Mouse (Mus musculus): ENCODE results near the gene Gm28230.

The Gm28230 gene

GRCm38 (mm10) chr2:74691022-74691951, 35.2 kb upstream of the Gm28230 start, which contains the start of gene Hoxd10:
Hoxd10 (plus strand) TSS chr2:74691924.
- DNase-seq (ENCODE audit: low read depth): no peak

DNA sequence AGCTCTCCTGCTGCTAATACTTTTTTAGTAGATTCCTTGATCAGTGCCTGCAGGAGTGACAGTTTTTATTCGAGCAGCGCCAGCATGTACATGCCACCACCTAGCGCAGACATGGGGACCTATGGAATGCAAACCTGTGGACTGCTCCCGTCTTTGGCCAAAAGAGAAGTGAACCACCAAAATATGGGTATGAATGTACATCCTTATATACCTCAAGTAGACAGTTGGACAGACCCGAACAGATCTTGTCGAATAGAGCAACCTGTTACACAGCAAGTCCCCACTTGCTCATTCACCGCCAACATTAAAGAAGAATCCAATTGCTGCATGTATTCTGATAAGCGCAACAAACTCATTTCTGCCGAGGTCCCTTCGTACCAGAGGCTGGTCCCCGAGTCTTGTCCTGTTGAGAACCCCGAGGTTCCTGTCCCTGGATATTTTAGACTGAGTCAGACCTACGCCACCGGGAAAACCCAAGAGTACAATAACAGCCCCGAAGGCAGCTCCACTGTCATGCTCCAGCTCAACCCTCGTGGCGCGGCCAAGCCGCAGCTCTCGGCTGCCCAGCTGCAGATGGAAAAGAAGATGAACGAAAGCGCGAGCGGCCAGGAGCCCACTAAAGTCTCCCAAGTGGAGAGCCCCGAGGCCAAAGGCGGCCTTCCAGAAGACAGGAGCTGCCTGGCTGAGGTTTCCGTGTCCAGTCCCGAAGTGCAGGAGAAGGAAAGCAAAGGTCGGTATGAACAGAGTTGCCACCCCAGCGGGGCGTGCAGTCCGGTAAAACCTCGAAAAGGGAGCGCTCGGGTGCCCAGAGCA, 34.3 kb upstream of the Gm28230 start:
- no peak for DNase-seq (ENCODE audit: low read depth)

- DNase-seq (ENCODE audit: low read depth): no peak
Observed at GRCm38 (mm10) chr2:74692808-74693431, 33.6 kb upstream of the Gm28230 start.

- DNase-seq (ENCODE audit: low read depth): no peak
Observed at GRCm38 (mm10) chr2:74693432-74693827, 33.1 kb upstream of the Gm28230 start.

DNA sequence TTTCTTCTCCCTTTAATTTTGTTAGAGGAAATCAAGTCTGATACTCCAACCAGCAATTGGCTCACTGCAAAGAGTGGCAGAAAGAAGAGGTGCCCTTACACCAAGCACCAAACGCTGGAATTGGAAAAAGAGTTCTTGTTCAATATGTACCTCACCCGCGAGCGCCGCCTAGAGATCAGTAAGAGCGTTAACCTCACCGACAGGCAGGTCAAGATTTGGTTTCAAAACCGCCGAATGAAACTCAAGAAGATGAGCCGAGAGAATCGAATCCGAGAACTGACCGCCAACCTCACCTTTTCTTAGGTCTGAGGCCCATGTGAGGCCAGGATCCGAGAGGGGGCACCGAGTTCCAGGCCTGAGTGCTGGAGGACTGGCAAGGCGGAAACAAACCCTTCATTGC, 32.5 kb upstream of the Gm28230 start:
- DNase-seq (ENCODE audit: low read depth): peak; percentile 21

GRCm38 (mm10) chr2:74695383-74695782, 31.1 kb upstream of the Gm28230 start:
- DNase-seq (ENCODE audit: low read depth): no peak

DNA sequence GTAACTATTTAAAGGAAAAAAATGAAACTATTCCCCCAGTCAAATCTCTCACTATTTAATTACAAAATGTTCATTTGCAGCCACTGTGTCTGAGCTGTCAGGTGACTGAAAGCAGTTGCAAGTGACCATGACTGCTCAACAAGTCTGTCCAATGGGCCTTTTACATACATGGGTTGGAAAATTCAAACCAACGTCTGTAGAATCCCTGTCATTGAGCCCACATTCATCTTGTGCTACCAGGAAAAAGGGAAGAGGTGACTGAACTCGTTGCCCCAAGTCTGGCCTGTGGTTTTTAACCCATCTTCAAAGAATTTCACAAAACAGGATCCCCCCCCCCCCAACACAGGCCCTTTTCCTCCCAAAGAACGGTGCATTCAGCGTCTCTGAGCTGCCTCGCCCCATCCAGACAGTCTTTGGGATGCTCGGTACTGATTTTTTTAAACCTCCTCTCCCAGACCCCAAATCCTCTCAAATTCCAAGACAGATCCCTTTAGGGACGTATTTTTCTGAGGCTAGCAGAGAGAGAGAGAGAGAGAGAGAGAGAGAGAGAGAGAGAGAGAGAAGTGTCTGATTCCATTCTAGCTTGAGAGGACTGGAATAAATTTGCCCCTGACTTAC, 30.6 kb upstream of the Gm28230 start:
- DNase-seq (ENCODE audit: low read depth): no peak

DNA sequence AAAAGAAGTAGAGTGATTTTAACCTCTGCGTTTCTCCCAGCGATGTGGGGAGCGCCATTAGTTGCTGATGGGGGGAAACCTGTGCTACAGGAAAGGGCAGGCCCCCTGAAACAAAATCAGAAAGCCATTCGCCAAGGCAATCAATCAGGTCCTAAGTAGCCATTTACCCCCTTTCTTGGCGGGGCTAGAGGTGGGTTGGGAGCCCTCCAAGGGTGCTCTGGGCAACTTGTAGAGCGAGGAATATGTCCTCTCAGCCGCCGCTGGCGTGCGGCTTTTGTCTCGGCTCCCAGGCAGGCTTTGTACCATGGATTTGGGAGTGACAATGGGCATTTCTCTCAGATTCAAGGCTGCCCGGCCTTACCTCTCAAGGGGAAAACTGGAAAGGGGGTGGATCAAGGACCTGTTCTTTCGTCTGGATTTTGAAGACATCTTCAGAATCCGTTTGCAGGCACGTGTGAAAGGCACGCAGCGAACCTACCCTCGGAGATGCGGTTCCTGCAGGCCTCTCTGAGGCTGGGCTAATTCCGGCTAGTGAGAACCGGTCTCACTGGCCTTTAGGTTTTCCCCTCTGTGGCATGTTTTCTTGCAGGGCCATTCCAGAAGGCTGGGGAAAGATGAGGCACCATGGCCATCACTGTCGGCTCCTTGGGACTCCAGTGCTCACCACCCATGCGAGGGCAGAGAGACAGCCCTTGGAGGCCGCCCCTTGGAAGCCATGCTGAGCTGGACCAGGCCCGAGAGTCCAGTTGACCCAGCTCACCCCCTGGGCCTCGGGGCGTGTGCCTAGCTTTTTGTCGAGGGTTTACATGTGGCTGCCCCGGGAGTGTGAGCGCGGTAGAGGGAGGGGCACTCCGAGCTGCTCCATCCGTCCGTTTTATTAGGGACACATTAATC, 29.8 kb upstream of the Gm28230 start:
- no peak for DNase-seq (ENCODE audit: low read depth)

- no peak for DNase-seq (ENCODE audit: low read depth)
Observed at GRCm38 (mm10) chr2:74697567-74698121, 28.9 kb upstream of the Gm28230 start, which contains the start of gene Hoxd9. Hoxd9 (plus strand) TSS chr2:74697727.

DNA sequence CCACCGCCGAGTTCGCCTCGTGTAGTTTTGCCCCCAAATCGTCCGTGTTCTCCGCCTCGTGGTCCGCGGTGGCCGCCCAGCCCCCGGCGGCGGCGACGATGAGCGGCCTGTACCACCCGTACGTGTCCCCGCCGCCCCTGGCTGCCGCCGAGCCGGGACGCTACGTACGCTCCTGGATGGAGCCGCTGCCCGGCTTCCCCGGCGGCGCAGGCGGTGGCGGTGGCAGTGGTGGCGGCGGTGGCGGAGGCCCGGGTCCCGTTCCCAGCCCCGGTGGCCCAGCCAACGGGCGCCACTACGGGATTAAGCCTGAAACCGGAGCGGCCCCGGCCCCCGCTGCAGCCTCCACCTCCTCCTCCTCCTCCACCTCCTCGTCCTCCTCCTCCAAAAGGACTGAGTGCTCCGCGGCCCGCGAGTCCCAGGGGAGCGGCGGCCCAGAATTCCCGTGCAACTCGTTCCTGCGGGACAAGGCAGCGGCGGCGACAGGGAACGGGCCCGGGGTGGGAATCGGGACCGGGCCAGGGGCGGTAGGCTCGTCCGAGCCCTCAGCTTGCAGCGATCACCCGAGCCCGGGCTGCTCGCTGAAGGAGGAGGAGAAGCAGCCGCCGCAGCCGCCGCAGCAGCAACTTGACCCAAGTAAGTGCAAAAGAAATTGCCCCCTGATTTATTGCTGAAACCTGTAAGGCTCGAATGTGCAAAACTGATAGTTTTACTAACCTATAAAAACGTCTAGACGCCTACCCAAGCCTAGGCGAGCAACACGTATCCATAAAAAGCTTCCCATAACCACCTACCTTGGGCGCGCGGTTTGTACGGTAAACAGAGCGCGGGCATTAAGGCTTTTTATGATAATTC, 28.1 kb upstream of the Gm28230 start:
- no peak for DNase-seq (ENCODE audit: low read depth)

DNA sequence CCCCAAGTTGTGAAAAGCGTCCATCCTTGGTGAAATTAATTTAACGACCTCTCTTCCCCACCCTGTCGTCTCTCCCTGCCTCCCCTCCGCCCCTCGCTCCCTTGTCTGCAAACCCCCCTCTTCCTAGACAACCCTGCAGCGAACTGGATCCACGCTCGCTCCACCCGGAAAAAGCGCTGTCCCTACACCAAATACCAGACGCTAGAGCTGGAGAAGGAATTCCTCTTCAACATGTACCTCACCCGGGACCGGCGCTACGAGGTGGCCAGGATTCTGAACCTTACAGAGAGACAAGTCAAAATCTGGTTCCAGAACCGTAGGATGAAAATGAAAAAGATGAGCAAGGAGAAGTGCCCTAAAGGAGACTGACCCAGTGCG, 27.5 kb upstream of the Gm28230 start:
- no peak for DNase-seq (ENCODE audit: low read depth)

- DNase-seq (ENCODE audit: low read depth): no peak
Observed at GRCm38 (mm10) chr2:74699664-74700545, 26.6 kb upstream of the Gm28230 start.

GRCm38 (mm10) chr2:74700546-74701112, 25.9 kb upstream of the Gm28230 start:
- no peak for DNase-seq (ENCODE audit: low read depth)

DNA sequence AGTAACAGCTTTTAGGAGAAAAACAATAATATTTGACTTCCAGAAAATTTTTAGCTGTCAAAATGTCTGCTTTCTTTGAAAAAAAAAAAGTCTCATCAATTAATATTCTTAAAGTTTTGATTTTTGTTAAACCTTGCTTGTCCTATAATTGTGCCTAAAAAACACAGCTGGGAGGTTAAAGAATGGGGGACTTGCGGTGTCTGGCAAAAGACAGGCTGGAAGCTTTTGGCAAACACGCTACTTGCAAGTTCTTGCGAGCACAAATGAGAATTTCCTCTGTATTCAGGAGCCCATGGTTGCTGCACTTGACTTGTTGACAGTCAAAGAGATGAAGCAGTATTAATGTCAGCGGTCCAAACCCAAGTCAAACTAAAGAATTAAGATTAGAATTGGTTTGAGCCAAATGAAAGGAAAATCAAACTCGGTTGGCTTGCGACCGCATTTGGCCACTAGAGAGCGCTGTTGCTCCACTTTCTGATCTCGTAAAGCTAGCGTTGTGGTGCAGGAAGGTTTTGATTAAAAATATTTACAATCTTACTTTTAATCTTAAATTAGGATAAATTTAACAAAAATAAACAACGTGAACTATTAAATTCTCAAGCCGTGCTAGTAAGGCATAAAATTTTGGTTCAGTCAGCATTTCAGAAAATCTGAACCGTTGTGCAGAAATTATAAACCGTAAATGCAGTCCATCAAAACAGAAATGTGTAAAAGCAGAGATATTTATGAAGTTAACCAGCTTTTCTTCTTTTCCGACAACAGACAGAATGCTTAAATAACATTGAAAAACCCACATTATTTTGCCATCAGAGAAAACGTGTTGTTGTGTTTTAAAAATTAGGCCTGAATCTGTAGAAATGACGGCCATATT, 24.3 kb upstream of the Gm28230 start:
- peak; percentile 36 for DNase-seq (ENCODE audit: low read depth)

- DNase-seq (ENCODE audit: low read depth): no peak
Observed at GRCm38 (mm10) chr2:74702820-74703219, 23.7 kb upstream of the Gm28230 start.

- no peak for DNase-seq (ENCODE audit: low read depth)
Observed at GRCm38 (mm10) chr2:74703317-74703716, 23.2 kb upstream of the Gm28230 start.

- DNase-seq (ENCODE audit: low read depth): no peak
Observed at GRCm38 (mm10) chr2:74703720-74704392, 22.7 kb upstream of the Gm28230 start.
